Mouse (Mus musculus): Measurements from ENCODE around the gene Olfr385.
"Not testable (repeated sequence)": the region's sequence is repeated elsewhere in the genome, so short reads cannot be mapped to it uniquely, and the experiment has no call there.

The Olfr385 gene

DNA sequence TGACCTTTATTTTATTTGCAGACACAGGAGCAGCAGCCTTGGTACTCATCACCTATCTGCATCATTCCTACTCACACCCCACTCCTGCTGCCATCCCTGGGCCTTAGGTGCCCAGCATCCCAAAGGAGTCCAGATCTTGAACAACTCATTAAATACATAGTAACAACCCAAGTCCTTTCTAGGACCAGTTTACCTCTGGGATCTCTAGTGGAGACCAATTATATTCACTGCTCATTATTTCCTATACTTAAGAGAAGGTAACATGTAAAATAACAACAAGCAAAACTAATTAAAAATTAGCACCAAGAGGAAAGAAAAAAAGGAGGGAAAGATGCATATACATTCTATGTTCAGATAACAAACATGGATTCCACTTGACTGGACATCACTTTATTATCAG, at the start of gene Olfr385:
Olfr385 (minus strand) TSS at position 101 of the 400 bp plus-strand sequence.
- DNase-seq (ENCODE audit: low spot score), result no peak

- DNase-seq (ENCODE audit: low spot score), result no peak
Observed at GRCm38 (mm10) chr11:73598294-73598693, 5.5 kb upstream of the Olfr385 start, which contains the start of gene Olfr384. Gene Olfr384, plus strand, starts transcription at chr11:73598594.

DNA sequence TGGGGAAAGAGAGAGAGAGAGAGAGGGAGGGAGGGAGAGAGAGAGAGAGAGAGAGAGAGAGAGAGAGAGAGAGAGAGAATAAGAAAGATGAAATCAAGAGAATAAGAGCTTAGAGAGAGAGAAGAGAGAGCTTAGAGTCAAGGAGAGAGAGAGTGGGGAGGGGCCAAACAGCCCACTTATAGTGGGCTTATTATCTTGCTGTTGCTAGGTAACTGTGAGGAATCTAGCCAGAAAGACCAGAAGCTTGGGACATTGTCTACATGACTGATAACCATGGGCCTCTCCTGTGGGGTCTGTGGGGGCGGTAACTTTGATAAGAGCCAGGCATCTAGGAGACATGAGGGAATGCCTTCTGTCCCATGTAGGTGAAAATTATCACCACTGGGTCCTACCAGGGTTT, 9.6 kb downstream of the Olfr385 start:
- not testable (repeated sequence) for DNase-seq (ENCODE audit: low spot score)

DNA sequence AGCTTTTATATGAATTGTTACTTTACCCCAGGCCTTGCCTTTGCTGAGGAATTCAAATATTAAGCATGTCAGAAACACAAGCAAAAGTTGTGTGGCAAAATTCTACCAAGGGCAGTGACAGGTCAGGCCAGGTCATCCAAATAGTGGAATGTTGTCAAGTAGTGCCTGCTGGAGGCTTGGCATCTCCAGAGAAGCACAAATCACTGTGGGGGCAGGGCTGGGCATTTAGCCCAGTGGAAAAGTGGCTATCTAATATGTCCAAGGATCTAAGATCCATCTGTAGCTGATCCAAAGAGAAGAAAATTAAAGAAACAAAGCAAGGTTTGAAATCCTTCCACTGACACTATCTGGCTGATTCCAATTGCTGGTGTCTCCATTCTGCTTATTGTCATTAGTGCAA, 12.9 kb downstream of the Olfr385 start:
- DNase-seq (ENCODE audit: low spot score), result no peak
